Mouse (Mus musculus): Measurements from ENCODE around the gene Ss18l2. TPM values are rescaled to one million over a fixed set of nuclear protein-coding genes. Genes with fewer than 3 reads are reported as not detected.

The Ss18l2 gene
- not detected in 2 replicates for polyA plus RNA-seq (2012; ENCODE audit: insufficient read depth, insufficient read length, low replicate concordance, missing spikeins)

GRCm38 (mm10) chr9:121709898-121710583, at the start of gene Ss18l2:
Gene Ss18l2 (plus strand): TSS chr9:121710329.
- no peak for TF ChIP-seq CTCF (IDR thresholded peaks at IDR 0.05; ENCODE audit: insufficient read depth, low read depth, low read length)
- peak; percentile 30; the same call in 1 of the 2 replicates for TF ChIP-seq POLR2A (IDR thresholded peaks at IDR 0.05; ENCODE audit: insufficient read depth, low read depth, low read length)
- H3K4me1 ChIP-seq (ENCODE audit: control insufficient read depth, insufficient read depth, low read length): peaks cover 11% of the 10 kb centered on the region
- 5% methylated on average over 37 of the region's 37 CpGs for WGBS

GRCm38 (mm10) chr9:121663467-121663866, 46.7 kb upstream of the Ss18l2 start:
- 85% methylated on average over 6 of the region's 6 CpGs for WGBS
- no peak for TF ChIP-seq POLR2A (IDR thresholded peaks at IDR 0.05; ENCODE audit: insufficient read depth, low read depth, low read length)
- no peak for TF ChIP-seq CTCF (IDR thresholded peaks at IDR 0.05; ENCODE audit: insufficient read depth, low read depth, low read length)
- Histone ChIP-seq H3K4me1 (ENCODE audit: control insufficient read depth, insufficient read depth, low read length) (no peaks in the 10 kb centered on the region; the same call in 1 of the 2 replicates), H3K4me3 (ENCODE audit: insufficient read depth, low read depth, low read length) (no peak overlapping the region), H3K27ac (ENCODE audit: insufficient read depth, low read depth, low read length) (no peak overlapping the region)

More at GRCm38 (mm10) chr9:121709898-121710583, at the start of gene Ss18l2:
- peak within 1 kb of the TSS; percentile 48 for H3K27ac ChIP-seq (ENCODE audit: insufficient read depth, low read depth, low read length)
- peak within 1 kb of the TSS; percentile 87 for H3K4me3 ChIP-seq (ENCODE audit: insufficient read depth, low read depth, low read length)

DNA sequence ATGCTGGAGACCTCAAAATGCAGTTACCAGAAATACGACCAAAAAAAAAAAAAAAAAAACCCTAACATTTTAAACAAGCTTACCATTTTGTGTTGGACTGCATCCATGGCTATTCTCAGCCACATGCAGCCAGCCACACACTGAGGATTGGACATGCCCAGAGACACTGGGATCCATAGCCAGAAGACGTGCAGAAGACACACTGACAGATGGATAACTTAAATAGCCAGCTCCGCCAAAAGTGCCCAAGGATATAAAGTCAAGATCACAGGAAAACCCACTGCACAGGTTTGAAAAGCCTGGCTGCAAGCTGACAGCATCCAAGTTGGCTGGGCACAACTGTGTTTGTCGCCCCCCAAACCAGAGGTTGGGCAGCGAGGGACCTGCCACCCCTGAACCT, 46.0 kb upstream of the Ss18l2 start:
- H3K4me1 ChIP-seq (ENCODE audit: control insufficient read depth, insufficient read depth, low read length): no peaks in the 10 kb centered on the region; the same call in 1 of the 2 replicates
- TF ChIP-seq CTCF (IDR thresholded peaks at IDR 0.05; ENCODE audit: insufficient read depth, low read depth, low read length) (no peak), POLR2A (IDR thresholded peaks at IDR 0.05; ENCODE audit: insufficient read depth, low read depth, low read length) (no peak)
- 85% methylated on average over 5 of the region's 5 CpGs for WGBS
- no peak overlapping the region for H3K27ac ChIP-seq (ENCODE audit: insufficient read depth, low read depth, low read length)
- no peak overlapping the region for H3K4me3 ChIP-seq (ENCODE audit: insufficient read depth, low read depth, low read length)

- Histone ChIP-seq H3K4me3 (ENCODE audit: insufficient read depth, low read depth, low read length) (no peak overlapping the region), H3K27ac (ENCODE audit: insufficient read depth, low read depth, low read length) (no peak overlapping the region), H3K4me1 (ENCODE audit: control insufficient read depth, insufficient read depth, low read length) (peaks cover 15% of the 10 kb centered on the region)
- WGBS: 79% methylated on average over 16 of the region's 16 CpGs
- TF ChIP-seq POLR2A (IDR thresholded peaks at IDR 0.05; ENCODE audit: insufficient read depth, low read depth, low read length): no peak
- TF ChIP-seq CTCF (IDR thresholded peaks at IDR 0.05; ENCODE audit: insufficient read depth, low read depth, low read length): no peak
Observed at GRCm38 (mm10) chr9:121666957-121667630, 43.0 kb upstream of the Ss18l2 start.

DNA sequence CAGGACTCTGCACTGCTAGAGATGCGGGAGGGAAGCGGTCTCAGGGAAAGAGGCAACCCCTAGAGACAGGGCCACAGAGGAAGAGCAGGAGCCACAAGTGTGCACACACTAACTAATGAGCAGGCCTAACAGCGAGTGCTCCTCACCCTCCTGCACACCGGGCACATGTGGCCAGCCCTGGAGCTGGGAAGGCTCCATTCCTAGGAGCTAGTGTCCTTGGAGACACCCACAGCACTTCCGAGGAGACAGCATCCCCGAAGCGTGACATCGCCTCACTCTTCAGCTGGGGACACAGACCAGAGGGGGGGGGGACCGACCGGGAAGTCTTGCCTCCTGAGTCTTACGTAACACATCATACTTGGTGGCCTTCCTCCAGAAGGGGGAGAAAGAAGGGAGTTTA, 42.3 kb upstream of the Ss18l2 start:
- Histone ChIP-seq H3K4me1 (ENCODE audit: control insufficient read depth, insufficient read depth, low read length) (peaks cover 19% of the 10 kb centered on the region), H3K4me3 (ENCODE audit: insufficient read depth, low read depth, low read length) (no peak overlapping the region), H3K27ac (ENCODE audit: insufficient read depth, low read depth, low read length) (no peak overlapping the region)
- TF ChIP-seq CTCF (IDR thresholded peaks at IDR 0.05; ENCODE audit: insufficient read depth, low read depth, low read length): no peak
- WGBS: 84% methylated on average over 11 of the region's 11 CpGs

GRCm38 (mm10) chr9:121669348-121669791, 40.8 kb upstream of the Ss18l2 start:
- H3K4me1 ChIP-seq (ENCODE audit: control insufficient read depth, insufficient read depth, low read length): peaks cover 21% of the 10 kb centered on the region
- H3K27ac ChIP-seq (ENCODE audit: insufficient read depth, low read depth, low read length): no peak overlapping the region
- peak overlapping the region; percentile 18 for H3K4me3 ChIP-seq (ENCODE audit: insufficient read depth, low read depth, low read length)
- TF ChIP-seq POLR2A (IDR thresholded peaks at IDR 0.05; ENCODE audit: insufficient read depth, low read depth, low read length): no peak
- peak; percentile 56; the same call in 1 of the 2 replicates for TF ChIP-seq CTCF (IDR thresholded peaks at IDR 0.05; ENCODE audit: insufficient read depth, low read depth, low read length)
- under 1% methylated on average over 28 of the region's 28 CpGs for WGBS

DNA sequence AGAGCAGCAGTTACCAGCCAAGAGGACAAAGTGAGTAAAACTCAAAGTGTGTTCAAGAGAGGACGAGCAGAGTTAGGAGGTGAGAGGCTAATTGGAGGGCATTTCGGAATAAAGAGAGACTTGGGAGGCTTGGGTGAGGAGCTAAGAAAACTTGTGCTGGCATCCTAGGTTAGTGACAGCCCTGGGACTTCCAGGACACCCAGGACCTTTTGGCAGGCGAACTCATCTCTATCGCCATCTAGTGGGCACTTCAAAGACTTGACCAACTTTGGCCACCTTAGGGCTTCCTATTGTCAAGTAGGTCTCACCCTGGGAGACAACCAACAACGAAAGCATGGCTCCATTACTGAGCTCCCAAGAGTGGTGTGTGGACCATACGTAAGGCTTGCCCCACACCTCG, 38.8 kb upstream of the Ss18l2 start:
- 38% methylated on average over 7 of the region's 7 CpGs for whole genome bisulfite sequencing
- Histone ChIP-seq H3K4me3 (ENCODE audit: insufficient read depth, low read depth, low read length) (no peak overlapping the region), H3K4me1 (ENCODE audit: control insufficient read depth, insufficient read depth, low read length) (peaks cover 21% of the 10 kb centered on the region), H3K27ac (ENCODE audit: insufficient read depth, low read depth, low read length) (no peak overlapping the region)
- no peak for TF ChIP-seq POLR2A (IDR thresholded peaks at IDR 0.05; ENCODE audit: insufficient read depth, low read depth, low read length)
- no peak; the same call in 1 of the 2 replicates for TF ChIP-seq CTCF (IDR thresholded peaks at IDR 0.05; ENCODE audit: insufficient read depth, low read depth, low read length)

GRCm38 (mm10) chr9:121672311-121672710, 37.8 kb upstream of the Ss18l2 start:
- peaks cover 21% of the 10 kb centered on the region for H3K4me1 ChIP-seq (ENCODE audit: control insufficient read depth, insufficient read depth, low read length)
- H3K27ac ChIP-seq (ENCODE audit: insufficient read depth, low read depth, low read length): no peak overlapping the region
- H3K4me3 ChIP-seq (ENCODE audit: insufficient read depth, low read depth, low read length): no peak overlapping the region
- no peak for TF ChIP-seq CTCF (IDR thresholded peaks at IDR 0.05; ENCODE audit: insufficient read depth, low read depth, low read length)
- no peak for TF ChIP-seq POLR2A (IDR thresholded peaks at IDR 0.05; ENCODE audit: insufficient read depth, low read depth, low read length)
- WGBS: 61% methylated on average over 5 of the region's 5 CpGs

DNA sequence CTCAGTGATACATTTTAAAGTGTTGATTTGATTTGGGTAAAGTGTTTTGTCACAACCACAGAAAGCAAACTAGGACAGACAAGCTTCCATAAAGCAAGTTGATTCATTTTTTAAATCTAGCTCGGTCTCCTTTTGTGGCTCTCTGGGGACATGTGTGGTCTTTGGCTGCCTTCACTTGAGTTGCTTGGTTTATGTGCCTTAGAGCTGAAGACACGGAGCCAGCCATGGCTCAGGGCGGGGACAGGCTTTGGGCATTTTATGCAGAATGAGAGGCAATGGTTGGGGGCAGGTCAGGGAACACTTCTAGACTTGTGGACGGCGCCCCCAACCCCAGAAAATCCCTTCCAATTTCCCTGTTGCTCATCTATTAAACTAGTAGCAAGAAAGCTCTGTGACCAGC, 36.4 kb upstream of the Ss18l2 start:
- TF ChIP-seq POLR2A (IDR thresholded peaks at IDR 0.05; ENCODE audit: insufficient read depth, low read depth, low read length): no peak
- 93% methylated on average over 5 of the region's 5 CpGs for WGBS

More for the DNA sequence above, 36.4 kb upstream of the Ss18l2 start:
- H3K4me3 ChIP-seq (ENCODE audit: insufficient read depth, low read depth, low read length): no peak overlapping the region
- H3K4me1 ChIP-seq (ENCODE audit: control insufficient read depth, insufficient read depth, low read length): peaks cover 21% of the 10 kb centered on the region
- H3K27ac ChIP-seq (ENCODE audit: insufficient read depth, low read depth, low read length): no peak overlapping the region

All from olfactory bulb, adult 2 months (tissue).